Mouse (Mus musculus) gastrocnemius, postnatal 14 days (tissue): Measurements from ENCODE around the gene Mical2. TPM values are rescaled to one million over a fixed set of nuclear protein-coding genes. Genes with fewer than 3 reads are reported as not detected.

Source experiments
- DNase-seq: peaks from one replicate; pipeline ENCODE4 v3.0.0; 2021; ENCODE audit warnings: mixed read lengths
- intact Hi-C: fragments of 180-260 bp; cut with DNase I; formaldehyde crosslinking; loops from one replicate; pipeline ENCODE4 v1.15.1; 2025; ENCODE audit warnings: low total_unique reads
- total RNA-seq, 2 experiments: library from RNA; stranded (reverse); gene quantifications; 2 replicates each; pipeline ENCODE4 v1.2.3; 2021

The Mical2 gene
- total RNA-seq, 2 experiments from 2014 or later, result 86.4 to 106 TPM

- intact Hi-C loops, result no loop called here
These were observed 43.2 kb downstream of the Mical2 start for GRCm38 (mm10) chr7:112268761-112269425.

GRCm38 (mm10) chr7:112270870-112271269 is 45.2 kb downstream of the Mical2 start:
- intact Hi-C loops, result no loop called here
- DNase-seq, result no peak

More at GRCm38 (mm10) chr7:112268761-112269425, 43.2 kb downstream of the Mical2 start:
- no peak for DNase-seq

GRCm38 (mm10) chr7:112271627-112272026 is 46.0 kb downstream of the Mical2 start:
- DNase-seq, result no peak

GRCm38 (mm10) chr7:112272692-112273091 is 47.0 kb downstream of the Mical2 start:
- intact Hi-C loops, result no loop called here

More at GRCm38 (mm10) chr7:112271627-112272026, 46.0 kb downstream of the Mical2 start:
- intact Hi-C loops, result no loop called here

GRCm38 (mm10) chr7:112273451-112273850 is 47.8 kb downstream of the Mical2 start:
- DNase-seq, result no peak
- intact Hi-C loops, result no loop called here

More at GRCm38 (mm10) chr7:112272692-112273091, 47.0 kb downstream of the Mical2 start:
- no peak for DNase-seq

- intact Hi-C loops, result no loop called here
These were observed 49.0 kb downstream of the Mical2 start for GRCm38 (mm10) chr7:112274611-112275010.

GRCm38 (mm10) chr7:112275093-112275492 is 49.4 kb downstream of the Mical2 start:
- DNase-seq, result no peak
- intact Hi-C loops, result no loop called here

More at GRCm38 (mm10) chr7:112274611-112275010, 49.0 kb downstream of the Mical2 start:
- no peak for DNase-seq

- intact Hi-C loops, result no loop called here
- DNase-seq, result no peak
These were observed 50.2 kb downstream of the Mical2 start for GRCm38 (mm10) chr7:112275883-112276282.

- intact Hi-C loops, result no loop called here
- no peak for DNase-seq
These were observed 51.2 kb downstream of the Mical2 start for GRCm38 (mm10) chr7:112276823-112277222.

GRCm38 (mm10) chr7:112278648-112279047 is 53.0 kb downstream of the Mical2 start:
- DNase-seq, result no peak
- intact Hi-C loops, result no loop called here

- intact Hi-C loops, result loop anchor here (5.0 kb wide), 1 partner anchor 33 kb away; no protein-coding TSS in a partner anchor
- no peak for DNase-seq
These were observed 54.8 kb downstream of the Mical2 start for GRCm38 (mm10) chr7:112280474-112280873.

GRCm38 (mm10) chr7:112283606-112284310 is 58.1 kb downstream of the Mical2 start:
- intact Hi-C loops, result loop anchor here (5.0 kb wide), 1 partner anchor 36 kb away; no protein-coding TSS in a partner anchor
- DNase-seq, result no peak

GRCm38 (mm10) chr7:112285573-112285972 is 59.9 kb downstream of the Mical2 start:
- no peak for DNase-seq
- intact Hi-C loops, result no loop called here

GRCm38 (mm10) chr7:112288352-112289107 is 62.9 kb downstream of the Mical2 start:
- intact Hi-C loops, result no loop called here
- DNase-seq, result no peak

- intact Hi-C loops, result no loop called here
- DNase-seq, result peak; percentile 77
These were observed 63.9 kb downstream of the Mical2 start for GRCm38 (mm10) chr7:112289514-112289913.

- no peak for DNase-seq
- intact Hi-C loops, result no loop called here
These were observed 64.3 kb downstream of the Mical2 start for GRCm38 (mm10) chr7:112289990-112290389.

- DNase-seq, result no peak
- intact Hi-C loops, result no loop called here
These were observed 67.9 kb downstream of the Mical2 start for GRCm38 (mm10) chr7:112293456-112294104.

GRCm38 (mm10) chr7:112295426-112296221 is 70.0 kb downstream of the Mical2 start:
- intact Hi-C loops, result no loop called here
- no peak for DNase-seq

GRCm38 (mm10) chr7:112298032-112298431 is 72.4 kb downstream of the Mical2 start:
- DNase-seq, result peak; percentile 8

More at GRCm38 (mm10) chr7:112298032-112298431, 72.4 kb downstream of the Mical2 start:
- intact Hi-C loops, result no loop called here
